In the genomic region with DNA sequence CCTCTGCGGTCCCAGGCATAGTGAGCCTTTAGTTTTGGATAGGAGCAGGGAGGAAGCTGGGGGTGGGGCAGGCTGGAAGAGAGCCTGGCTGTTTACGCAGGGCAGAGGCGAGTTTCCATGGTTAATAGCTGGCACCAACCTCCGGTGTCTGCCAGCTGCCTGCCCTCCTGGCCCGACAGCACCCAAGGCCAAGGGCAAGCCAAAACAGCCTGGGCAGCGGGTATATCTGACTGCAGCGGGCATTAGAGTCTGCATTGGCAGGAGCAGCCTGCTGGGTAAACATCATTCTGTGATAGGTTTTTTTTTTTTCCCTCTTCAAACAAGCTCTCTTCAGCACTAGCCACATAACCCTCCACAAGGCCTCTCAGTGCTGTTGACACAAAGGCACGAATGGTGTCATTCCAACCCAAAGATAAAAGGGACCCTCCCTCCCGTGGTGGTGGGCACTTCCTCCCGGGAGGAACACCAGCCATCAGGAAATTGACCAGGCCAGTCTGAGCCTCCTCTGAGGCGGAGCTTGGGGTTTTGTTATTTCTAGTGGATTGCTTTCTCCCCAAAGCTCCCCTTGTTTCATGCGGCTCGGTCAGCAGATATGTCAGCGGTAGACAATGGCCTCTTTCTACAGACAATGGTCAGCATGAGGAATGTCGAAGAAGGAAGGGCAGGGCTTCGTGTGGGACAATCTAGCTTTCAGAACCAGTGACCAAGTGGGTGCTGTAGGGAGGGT, we compare ENCODE assay signal across 9 mouse cellular contexts.
A peak's percentile ranks its signal among the peaks of the same experiment; 100 is the strongest.
DNase-seq lines count a peak whose midpoint lies in the region; ATAC-seq and TF ChIP-seq lines count a peak whose summit lies in the region.
"Had no signal": no experiment of that assay in that cellular context is flagged by ENCODE, and none has a peak within 500 bp of the region (broad histone marks: within the 10 kb centered on the region; RNA-seq: fewer than 3 reads in every experiment).

No protein-coding gene starts in this region.

- peak overlapping the region; percentile 62 for H3K4me3 ChIP-seq in E14TG2a.4 (replicated peaks; ENCODE audit: low read length)
- no peak overlapping the region for H3K4me3 ChIP-seq in hindbrain, embryonic 13.5 days
- H3K4me3 ChIP-seq: erythroblast, embryonic 14.5 days had no signal

- WGBS in hindbrain, embryonic 13.5 days = 2% methylated on average over 16 of the region's 16 CpGs

- peak; percentile 88 for ATAC-seq in common myeloid progenitor, adult 5-6 weeks (replicated peaks; ENCODE audit: low read depth, poor library complexity, severe bottlenecking)
- peak; percentile 69 for ATAC-seq in hindbrain, embryonic 13.5 days (ENCODE audit: low FRiP score)
- ATAC-seq in megakaryocyte-erythroid progenitor cell, adult 5-6 weeks (replicated peaks; ENCODE audit: low FRiP score, low TSS enrichment, poor library complexity, severe bottlenecking) = no peak

- no peaks in the 10 kb centered on the region for H3K9me3 ChIP-seq in E14TG2a.4 (ENCODE audit: low read length)
- no peaks in the 10 kb centered on the region for H3K9me3 ChIP-seq in hindbrain, embryonic 13.5 days

- peak; percentile 32 to 72 for DNase-seq in gastrocnemius, adult 8-10 months (ENCODE audit: low spot score in 2 of 2)
- peak; percentile 83 for DNase-seq in layer of hippocampus, adult 9-11 months
- peak; percentile 79 to 86 for DNase-seq in lung, adult 18-20 months
- DNase-seq in ovary, postnatal 14 days (ENCODE audit: low spot score) = peak; percentile 65

- no peaks in the 10 kb centered on the region for H3K36me3 ChIP-seq in E14TG2a.4 (ENCODE audit: insufficient read depth, low read length)
- H3K36me3 ChIP-seq in hindbrain, embryonic 13.5 days = no peaks in the 10 kb centered on the region

- no peak for TF ChIP-seq CTCF in E14TG2a.4 (conservative IDR thresholded peaks at IDR 0.05; ENCODE audit: low read length)

- peak overlapping the region; percentile 31 for H3K4me2 ChIP-seq in hindbrain, embryonic 13.5 days

- H3K9ac ChIP-seq in hindbrain, embryonic 13.5 days = peak overlapping the region; percentile 51

- H3K27me3 ChIP-seq in E14TG2a.4 (ENCODE audit: insufficient read depth, low read length) = no peaks in the 10 kb centered on the region
- no peaks in the 10 kb centered on the region for H3K27me3 ChIP-seq in hindbrain, embryonic 13.5 days

- peaks cover 91% of the 10 kb centered on the region for H3K4me1 ChIP-seq in E14TG2a.4 (replicated peaks; ENCODE audit: low read depth, low read length)
- peaks cover 27% of the 10 kb centered on the region for H3K4me1 ChIP-seq in hindbrain, embryonic 13.5 days (replicated peaks)

- peak overlapping the region; percentile 81 for H3K27ac ChIP-seq in hindbrain, embryonic 13.5 days
